Mouse (Mus musculus): ENCODE measurements around the gene Foxn3.

Gene Foxn3

DNA sequence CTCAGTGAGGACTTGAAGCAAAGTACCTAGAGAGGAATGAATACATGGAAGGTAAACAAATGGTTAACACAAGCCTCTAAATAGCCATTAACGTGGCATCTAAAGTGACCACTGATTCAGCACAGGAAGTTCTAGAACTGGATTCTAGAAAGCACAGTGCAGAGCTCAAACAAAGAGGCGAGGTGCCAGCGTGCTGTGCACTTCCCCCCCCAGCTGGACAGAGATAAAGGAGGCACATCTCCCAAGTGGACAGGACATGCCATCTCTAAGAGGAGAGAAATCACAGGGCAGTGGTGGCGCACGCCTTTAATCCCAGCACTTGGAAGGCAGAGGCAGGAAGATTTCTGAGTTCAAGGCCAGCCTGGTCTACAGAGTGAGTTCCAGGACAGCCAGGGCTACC, 173.0 kb downstream of the Foxn3 start:
- DNase-seq (ENCODE audit: low spot score in 2 of 2) = no peak

DNA sequence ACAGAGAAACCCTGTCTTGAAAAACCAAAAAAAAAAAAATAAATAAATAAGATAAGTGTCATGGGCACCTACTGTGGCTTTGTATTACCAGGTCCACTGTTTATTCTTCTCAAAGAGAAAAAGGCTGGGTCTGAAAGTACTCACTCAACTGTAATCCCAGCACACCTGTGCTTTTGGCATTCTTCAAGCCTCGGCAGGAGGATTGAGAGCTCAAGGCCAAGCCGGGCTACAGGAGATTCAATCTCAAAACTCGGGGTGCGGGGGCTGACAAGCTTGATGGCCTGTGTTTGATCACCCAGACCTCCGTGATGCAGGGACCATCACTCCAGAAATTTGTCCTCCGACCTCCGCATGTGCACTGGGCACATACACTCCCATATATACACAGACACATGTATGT, 174.1 kb downstream of the Foxn3 start:
- DNase-seq (ENCODE audit: low spot score in 2 of 2) = no peak

- no peak for DNase-seq (ENCODE audit: low spot score in 2 of 2)
These were observed 177.2 kb downstream of the Foxn3 start for GRCm38 (mm10) chr12:99385897-99386834.

DNA sequence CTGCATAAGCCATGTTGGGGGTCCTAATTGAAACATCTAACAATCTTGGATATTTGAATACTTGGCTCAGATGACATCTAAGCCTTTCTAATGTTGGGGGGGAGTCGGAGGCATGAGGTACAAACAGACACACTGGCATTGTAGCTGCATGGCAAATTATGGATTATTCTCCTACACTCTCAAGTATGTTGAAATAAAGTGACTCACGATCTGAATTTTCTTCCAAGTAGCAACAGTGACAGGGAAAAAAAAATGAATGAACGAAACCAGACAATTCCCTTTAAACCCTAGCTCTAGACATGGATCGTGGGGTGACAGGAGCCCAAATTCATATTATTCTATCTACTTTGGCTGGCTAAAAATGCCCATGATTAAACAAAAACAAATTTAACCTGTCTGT, 178.3 kb downstream of the Foxn3 start:
- DNase-seq (ENCODE audit: low spot score in 2 of 2) = no peak

DNA sequence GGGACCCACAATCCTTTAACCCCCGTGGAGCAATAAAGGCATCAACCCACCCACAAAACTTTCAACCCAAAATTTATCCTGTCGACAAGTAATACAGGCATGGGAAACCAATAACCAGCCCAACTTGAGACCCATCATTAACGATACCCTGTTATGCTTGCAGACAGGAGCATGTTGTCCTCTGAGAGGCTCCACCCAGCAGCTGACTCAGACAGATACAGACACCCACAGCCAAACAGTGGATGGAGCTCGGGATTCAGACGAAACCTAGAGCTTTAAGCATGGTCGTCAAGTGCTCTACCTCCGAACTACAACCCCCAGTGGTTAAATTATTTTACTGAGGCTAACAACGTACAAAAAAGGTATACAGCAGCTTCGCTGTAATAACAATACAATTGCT, 182.1 kb downstream of the Foxn3 start:
- DNase-seq (ENCODE audit: low spot score in 2 of 2) = no peak

GRCm38 (mm10) chr12:99380855-99381262, 182.5 kb downstream of the Foxn3 start:
- peak; percentile 25 to 68 for DNase-seq (ENCODE audit: low spot score in 2 of 2)

GRCm38 (mm10) chr12:99380124-99380523, 183.3 kb downstream of the Foxn3 start:
- DNase-seq (ENCODE audit: low spot score in 2 of 2) = no peak

- DNase-seq (ENCODE audit: low spot score in 2 of 2) = no peak
These were observed 185.1 kb downstream of the Foxn3 start for GRCm38 (mm10) chr12:99378284-99378683.

DNA sequence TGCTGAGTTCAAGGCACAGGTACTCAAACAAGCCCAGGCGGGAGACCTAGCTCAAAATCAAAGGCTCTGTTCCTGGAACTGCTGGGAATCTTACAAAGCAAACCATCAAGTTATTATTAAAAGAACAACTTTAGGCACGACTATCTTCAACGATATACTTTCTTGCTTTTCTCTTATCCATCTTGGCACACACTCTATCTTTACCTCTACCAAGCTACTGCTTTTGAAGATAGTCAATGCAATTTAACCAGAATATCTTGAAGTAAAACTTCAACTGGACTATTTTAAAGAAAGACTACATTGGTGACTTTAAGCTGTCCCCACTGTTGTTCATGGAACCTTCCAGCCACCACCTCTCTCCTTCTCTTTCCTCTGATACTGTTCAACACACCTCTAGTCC, 185.7 kb downstream of the Foxn3 start:
- no peak for DNase-seq (ENCODE audit: low spot score in 2 of 2)

DNA sequence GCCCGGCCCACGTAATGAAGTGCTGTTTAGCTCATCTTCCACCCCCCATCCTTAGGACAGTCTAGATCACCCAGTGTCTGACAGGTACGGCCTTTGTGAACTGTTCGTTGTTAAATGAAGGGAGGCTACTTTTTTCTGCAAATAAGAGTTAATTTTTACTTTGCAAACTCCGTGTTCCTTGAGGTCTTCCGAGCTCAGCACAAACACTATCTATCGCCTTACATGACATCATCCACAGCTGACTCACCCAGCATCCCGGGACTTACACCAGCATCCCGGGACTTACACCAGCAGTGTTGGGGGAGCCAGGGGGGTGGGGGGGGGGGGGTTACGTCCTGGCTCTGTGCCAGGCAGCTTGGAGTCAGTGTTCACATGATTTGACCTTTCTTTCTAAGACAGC, 186.3 kb downstream of the Foxn3 start:
- DNase-seq (ENCODE audit: low spot score in 2 of 2) = no peak

DNA sequence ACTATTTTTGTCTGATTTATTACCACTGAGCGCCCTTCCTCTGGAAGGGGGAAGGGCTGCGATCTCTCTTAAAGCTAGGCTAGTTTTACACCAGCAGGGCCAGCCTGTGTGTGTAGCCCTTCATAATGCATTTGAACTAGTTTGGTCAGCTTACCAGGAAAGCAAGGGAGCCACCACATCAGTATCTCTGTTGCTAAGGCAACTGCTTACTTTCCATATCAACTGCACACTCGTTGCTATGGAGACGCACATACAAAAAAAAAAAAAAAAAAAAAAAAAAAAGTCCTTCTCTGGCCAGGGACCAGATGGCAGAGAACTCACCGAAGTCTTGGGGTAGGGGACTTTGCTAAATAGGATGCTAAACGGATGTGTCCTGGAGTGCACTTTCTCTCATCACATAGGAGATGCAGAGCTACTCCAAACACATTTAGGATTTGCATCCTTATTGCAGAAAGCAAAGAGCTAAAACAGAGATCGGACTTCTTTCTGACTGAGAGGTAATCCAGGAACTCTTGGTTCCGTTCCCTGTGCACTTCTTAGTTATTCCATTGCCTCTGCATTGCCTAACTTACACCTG, 187.4 kb downstream of the Foxn3 start:
- DNase-seq (ENCODE audit: low spot score in 2 of 2) = no peak

DNA sequence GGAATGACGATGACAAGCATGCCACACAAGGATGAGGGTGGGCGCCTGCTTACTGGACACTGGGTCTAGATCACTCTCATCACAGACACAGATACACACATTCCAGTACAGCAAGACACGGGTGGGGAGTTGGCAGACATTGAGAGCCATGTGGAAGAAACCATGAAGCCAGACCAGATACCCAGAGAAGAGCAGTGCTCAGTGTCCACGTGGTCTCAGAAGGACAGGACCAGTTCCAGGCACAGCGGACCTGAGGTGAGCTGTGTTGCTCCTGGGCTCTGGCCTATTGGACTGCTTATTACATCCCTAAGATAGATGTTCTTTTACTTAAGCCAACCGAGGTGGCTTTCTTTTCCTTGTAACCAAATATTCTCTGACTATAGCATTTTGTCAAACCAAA, 188.0 kb downstream of the Foxn3 start:
- no peak for DNase-seq (ENCODE audit: low spot score in 2 of 2)

GRCm38 (mm10) chr12:99374099-99374600, 189.2 kb downstream of the Foxn3 start:
- no peak for DNase-seq (ENCODE audit: low spot score in 2 of 2)

- no peak for DNase-seq (ENCODE audit: low spot score in 2 of 2)
These were observed 189.8 kb downstream of the Foxn3 start for GRCm38 (mm10) chr12:99373584-99373983.

GRCm38 (mm10) chr12:99371500-99371899, 191.9 kb downstream of the Foxn3 start:
- DNase-seq (ENCODE audit: low spot score in 2 of 2) = no peak

DNA sequence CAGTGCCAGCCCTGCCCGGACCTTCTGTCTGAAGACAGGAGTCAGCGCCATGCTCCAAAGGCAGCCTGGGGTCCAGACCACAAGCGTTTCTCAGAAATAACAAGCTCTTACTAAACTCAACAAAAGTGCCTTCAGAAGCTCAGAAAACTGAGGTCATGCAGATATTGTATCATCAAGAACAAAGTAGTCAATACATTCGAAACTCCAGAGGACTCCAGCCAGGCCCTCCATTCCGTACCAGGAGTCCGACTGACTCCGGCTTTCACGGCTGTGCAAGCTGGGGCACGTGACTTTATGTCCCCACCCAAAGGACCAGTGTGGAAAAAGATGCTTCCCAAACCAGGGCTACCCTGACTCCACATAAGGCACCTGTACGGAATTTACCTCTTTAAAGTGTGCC, 195.1 kb downstream of the Foxn3 start:
- no peak for DNase-seq (ENCODE audit: low spot score in 2 of 2)

GRCm38 (mm10) chr12:99365999-99366398, 197.4 kb downstream of the Foxn3 start:
- DNase-seq (ENCODE audit: low spot score in 2 of 2) = no peak

DNA sequence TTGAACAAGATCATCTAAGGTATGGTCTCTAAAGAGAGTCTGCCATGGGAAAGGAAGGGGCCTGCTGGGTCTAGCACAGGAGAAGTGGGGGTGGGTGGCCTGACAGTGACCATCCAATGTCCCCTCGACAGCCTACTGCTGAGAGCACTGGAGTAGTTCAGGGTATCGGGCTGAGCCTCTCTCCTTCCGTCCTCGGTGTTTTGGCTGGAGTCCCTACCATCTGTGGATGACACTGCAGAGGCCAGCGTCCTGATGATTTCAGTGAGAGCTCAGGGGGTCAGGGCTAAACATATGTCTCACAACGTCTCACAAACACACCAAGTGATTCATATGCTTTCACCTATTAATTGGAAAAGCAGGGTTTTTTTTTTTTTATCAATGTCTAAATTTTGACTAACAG, 199.2 kb downstream of the Foxn3 start:
- no peak for DNase-seq (ENCODE audit: low spot score in 2 of 2)

GRCm38 (mm10) chr12:99363024-99363423, 200.4 kb downstream of the Foxn3 start:
- DNase-seq (ENCODE audit: low spot score in 2 of 2) = no peak

DNA sequence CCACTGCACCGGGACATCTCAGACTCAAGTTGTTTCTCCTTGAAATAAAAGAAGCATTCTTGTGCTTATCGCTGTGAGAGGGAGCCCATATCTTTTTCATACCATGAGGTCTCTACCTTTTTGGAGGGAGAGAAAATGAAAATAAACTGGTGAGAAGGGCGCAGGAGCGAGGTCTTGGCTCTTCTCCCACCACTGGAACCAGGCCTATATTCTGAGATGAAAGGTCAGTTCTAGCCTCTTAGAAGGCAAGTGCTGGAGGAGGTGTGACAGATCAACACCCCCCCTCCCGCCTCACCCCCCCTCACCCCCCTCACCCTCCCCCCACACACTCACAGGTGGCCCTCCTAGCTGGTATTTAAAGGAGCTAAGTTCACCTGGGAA, 201.6 kb downstream of the Foxn3 start:
- DNase-seq (ENCODE audit: low spot score in 2 of 2) = no peak

DNA sequence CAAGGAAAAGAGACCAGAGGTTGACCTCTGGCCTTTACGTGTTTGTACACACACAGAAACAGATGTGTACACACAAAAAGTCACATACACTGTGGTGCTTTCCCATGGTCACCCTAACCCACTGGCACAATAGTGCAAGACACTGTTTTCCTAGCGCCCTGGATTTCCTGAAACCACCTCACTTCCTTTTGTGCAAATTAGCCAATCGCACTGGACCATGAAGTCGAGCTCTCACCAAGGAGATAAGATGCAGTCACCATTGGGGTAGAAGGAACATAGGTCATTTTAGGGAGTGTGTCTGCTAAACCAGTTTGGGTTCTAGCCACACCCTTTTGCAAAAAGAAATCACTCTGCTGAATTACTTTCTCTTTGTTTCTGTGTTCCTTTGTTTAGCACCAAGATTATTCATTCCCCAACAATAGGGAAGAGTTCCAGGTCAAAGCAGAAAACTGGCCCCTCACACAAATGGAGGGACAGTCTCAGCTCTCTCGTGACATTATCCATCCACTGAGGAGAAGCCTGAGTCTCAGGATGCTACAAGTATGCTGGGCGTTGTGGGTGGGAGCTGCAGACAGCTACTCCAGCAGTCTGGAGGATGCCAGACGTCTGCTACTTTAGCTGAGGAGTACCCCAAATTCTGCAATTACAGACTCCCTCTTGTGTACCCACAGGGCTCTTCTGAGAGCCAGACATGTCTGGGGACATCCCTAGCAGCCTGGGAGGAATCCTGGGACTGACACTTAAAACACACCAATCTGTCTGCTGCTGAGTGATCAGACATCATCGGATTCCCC, 202.2 kb downstream of the Foxn3 start:
- no peak for DNase-seq (ENCODE audit: low spot score in 2 of 2)

- DNase-seq (ENCODE audit: low spot score in 2 of 2) = no peak
These were observed 204.7 kb downstream of the Foxn3 start for GRCm38 (mm10) chr12:99358698-99359097.

Data from natural killer cell, adult 2 months (primary cell).